Mouse (Mus musculus): ENCODE results near the gene Timp4.

DNA sequence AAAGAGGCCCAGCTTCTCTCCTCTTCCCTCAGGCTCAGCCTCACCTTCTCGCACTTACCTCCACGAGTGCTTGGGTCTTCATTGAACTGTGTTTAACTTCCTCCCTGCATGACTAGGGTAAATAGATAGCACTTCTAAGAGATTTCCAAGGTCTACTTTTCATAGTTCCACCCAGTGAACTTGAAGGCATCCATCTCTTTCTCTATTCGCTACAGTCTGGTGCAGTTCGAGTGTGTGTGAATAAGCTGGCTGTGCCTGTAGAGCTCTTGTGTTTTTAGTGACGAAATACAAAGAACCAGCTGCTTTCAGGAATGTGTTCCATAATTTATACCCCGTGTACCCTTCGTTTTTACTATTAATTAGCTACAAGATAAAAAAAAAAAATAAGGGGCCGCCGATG lies 22.7 kb upstream of the Timp4 start:
- no peak for TF ChIP-seq POLR2A (IDR thresholded peaks at IDR 0.05; ENCODE audit: control insufficient read depth, extremely low read depth, insufficient read depth, low read length, poor library complexity)
- TF ChIP-seq CTCF (IDR thresholded peaks at IDR 0.05; ENCODE audit: borderline replicate concordance, control insufficient read depth, extremely low read depth, insufficient read depth, low read length, poor library complexity), result no peak
